In genomic region chr6:72769343-72769742, GRCm38 (mm10) we compare ENCODE assay signal across 13 mouse cellular contexts. TPM values are rescaled to one million over a fixed set of nuclear protein-coding genes. Genes with fewer than 3 reads are reported as not detected.
DNase-seq lines count a peak whose midpoint lies in the region; ATAC-seq lines count a peak whose summit lies in the region.
"Had no signal": no experiment of that assay in that cellular context is flagged by ENCODE, and none has a peak within 500 bp of the region (broad histone marks: within the 10 kb centered on the region; RNA-seq: fewer than 3 reads in every experiment).

No protein-coding gene starts in this region.

- no peak overlapping the region for H3K4me2 ChIP-seq in heart, embryonic 13.5 days
- H3K4me2 ChIP-seq in lung, embryonic 15.5 days = no peak overlapping the region
- no peak overlapping the region; the same call in 1 of the 2 replicates for H3K4me2 ChIP-seq in forebrain, embryonic 13.5 days
- H3K4me2 ChIP-seq in stomach, embryonic 16.5 days (ENCODE audit: low read depth, low read length) = no peak overlapping the region
- H3K4me2 ChIP-seq: hindbrain, embryonic 13.5 days; midbrain, embryonic 12.5 days had no signal

- no peak for ATAC-seq in heart, embryonic 13.5 days (ENCODE audit: extremely low read depth, insufficient number of reproducible peaks, low FRiP score, low TSS enrichment)
- no peak for ATAC-seq in lung, embryonic 15.5 days (ENCODE audit: borderline replicate concordance, extremely low read depth, low FRiP score, low TSS enrichment)
- ATAC-seq in forebrain, embryonic 13.5 days = no peak
- no peak for ATAC-seq in stomach, embryonic 16.5 days (ENCODE audit: insufficient read depth, low FRiP score)
- ATAC-seq: activated CD4-positive, CD25-positive, alpha-beta regulatory T cell, adult 4 months had no signal

- no peak overlapping the region for H3K9ac ChIP-seq in heart, embryonic 13.5 days
- no peak overlapping the region for H3K9ac ChIP-seq in lung, embryonic 15.5 days
- no peak overlapping the region for H3K9ac ChIP-seq in forebrain, embryonic 13.5 days
- no peak overlapping the region for H3K9ac ChIP-seq in stomach, embryonic 16.5 days (ENCODE audit: low read length)
- H3K9ac ChIP-seq: hindbrain, embryonic 13.5 days; midbrain, embryonic 12.5 days had no signal

- peaks cover 52% of the 10 kb centered on the region for H3K4me1 ChIP-seq in heart, embryonic 13.5 days
- peaks cover 33% of the 10 kb centered on the region for H3K4me1 ChIP-seq in heart, embryonic 10.5 days
- H3K4me1 ChIP-seq in lung, embryonic 15.5 days = peaks cover 39% of the 10 kb centered on the region
- H3K4me1 ChIP-seq in forebrain, embryonic 13.5 days = peaks cover 41% of the 10 kb centered on the region
- H3K4me1 ChIP-seq in stomach, embryonic 16.5 days (ENCODE audit: control insufficient read depth, insufficient read depth, low read length) = peaks cover 21% of the 10 kb centered on the region

- H3K27me3 ChIP-seq in heart, embryonic 13.5 days (replicated peaks) = no peaks in the 10 kb centered on the region
- no peaks in the 10 kb centered on the region for H3K27me3 ChIP-seq in heart, embryonic 10.5 days (ENCODE audit: insufficient read depth, poor library complexity, severe bottlenecking)
- no peaks in the 10 kb centered on the region for H3K27me3 ChIP-seq in lung, embryonic 15.5 days
- no peaks in the 10 kb centered on the region for H3K27me3 ChIP-seq in forebrain, embryonic 13.5 days
- no peaks in the 10 kb centered on the region for H3K27me3 ChIP-seq in stomach, embryonic 16.5 days (ENCODE audit: control insufficient read depth, insufficient read depth, low read length)
- H3K27me3 ChIP-seq: hindbrain, embryonic 13.5 days; midbrain, embryonic 12.5 days had no signal

- 74% methylated on average over 13 of the region's 13 CpGs for WGBS in heart, embryonic 13.5 days
- 77% methylated on average over 13 of the region's 13 CpGs for WGBS in heart, embryonic 10.5 days
- 70% methylated on average over 13 of the region's 13 CpGs for WGBS in lung, embryonic 15.5 days
- WGBS in forebrain, embryonic 13.5 days = 63% methylated on average over 13 of the region's 13 CpGs
- WGBS in stomach, embryonic 16.5 days = 76% methylated on average over 13 of the region's 13 CpGs

- H3K4me3 ChIP-seq in heart, embryonic 13.5 days = no peak overlapping the region
- no peak overlapping the region for H3K4me3 ChIP-seq in heart, embryonic 10.5 days
- no peak overlapping the region for H3K4me3 ChIP-seq in lung, embryonic 15.5 days
- no peak overlapping the region for H3K4me3 ChIP-seq in forebrain, embryonic 13.5 days
- H3K4me3 ChIP-seq in stomach, embryonic 16.5 days (replicated peaks; ENCODE audit: low read length) = no peak overlapping the region
- H3K4me3 ChIP-seq: hindbrain, embryonic 13.5 days; midbrain, embryonic 12.5 days had no signal

- DNase-seq in heart, embryonic 10.5 days (ENCODE audit: low spot score) = no peak
- DNase-seq in lung, postnatal 14 days = no peak
- no peak for DNase-seq in gastrocnemius, postnatal 4 days (ENCODE audit: low spot score in 2 of 2)
- no peak for DNase-seq in spleen, postnatal 14 days (ENCODE audit: low spot score in 2 of 2)
- DNase-seq: B cell, adult 2 months; retina, postnatal 1 day had no signal

- peak overlapping the region; percentile 63 for H3K27ac ChIP-seq in heart, embryonic 13.5 days (replicated peaks)
- no peak overlapping the region for H3K27ac ChIP-seq in heart, embryonic 10.5 days
- H3K27ac ChIP-seq in lung, embryonic 15.5 days = peak overlapping the region; percentile 78
- H3K27ac ChIP-seq in forebrain, embryonic 13.5 days = peak overlapping the region; percentile 65; the same call in 1 of the 2 replicates
- H3K27ac ChIP-seq in stomach, embryonic 16.5 days (ENCODE audit: low read length) = peak overlapping the region; percentile 18
- H3K27ac ChIP-seq: midbrain, embryonic 12.5 days had no signal

- H3K36me3 ChIP-seq in heart, embryonic 13.5 days = peaks cover 22% of the 10 kb centered on the region
- peaks cover 26% of the 10 kb centered on the region for H3K36me3 ChIP-seq in heart, embryonic 10.5 days
- peaks cover 9% of the 10 kb centered on the region; the same call in 1 of the 2 replicates for H3K36me3 ChIP-seq in lung, embryonic 15.5 days
- 0 out of 2 replicates have a peak, but pooled peaks cover 11% of the 10 kb centered on the region for H3K36me3 ChIP-seq in forebrain, embryonic 13.5 days (ENCODE audit: poor library complexity, severe bottlenecking)
- no peaks in the 10 kb centered on the region for H3K36me3 ChIP-seq in stomach, embryonic 16.5 days (ENCODE audit: control insufficient read depth, insufficient read depth, low read length)
- H3K36me3 ChIP-seq: hindbrain, embryonic 13.5 days had no signal

- no peaks in the 10 kb centered on the region for H3K9me3 ChIP-seq in heart, embryonic 13.5 days
- 0 out of 2 replicates have a peak, but pooled peaks cover 4% of the 10 kb centered on the region for H3K9me3 ChIP-seq in heart, embryonic 10.5 days
- no peaks in the 10 kb centered on the region for H3K9me3 ChIP-seq in lung, embryonic 15.5 days
- H3K9me3 ChIP-seq in forebrain, embryonic 13.5 days (replicated peaks) = no peaks in the 10 kb centered on the region
- H3K9me3 ChIP-seq in stomach, embryonic 16.5 days (replicated peaks; ENCODE audit: control insufficient read depth, low read length) = no peaks in the 10 kb centered on the region
- H3K9me3 ChIP-seq: hindbrain, embryonic 13.5 days; midbrain, embryonic 12.5 days had no signal

RNA-seq across cellular contexts. Expression of gene Tcf7l1, which starts 19.7 kb away (rescaled TPM):
- polyA plus RNA-seq in heart, embryonic 13.5 days (2015; fragmentation: Nextera tagmentation; extraction: Ambion mirVana) = 13.2 and 16.1 TPM in 2 replicates
- polyA plus RNA-seq in heart, embryonic 10.5 days (2016; fragmentation: Nextera tagmentation; extraction: Ambion mirVana) = 14.7 and 25.9 TPM in 2 replicates
- polyA plus RNA-seq in lung, embryonic 15.5 days (2015; fragmentation: Nextera tagmentation; extraction: Ambion mirVana) = 31.5 and 33.8 TPM in 2 replicates
- polyA plus RNA-seq in forebrain, embryonic 13.5 days (2015; fragmentation: Nextera tagmentation; extraction: Ambion mirVana) = 13.5 and 13.8 TPM in 2 replicates
- polyA plus RNA-seq in stomach, embryonic 16.5 days (2015; fragmentation: Nextera tagmentation; extraction: Ambion mirVana) = 20.6 and 21.1 TPM in 2 replicates
- 10 to 100 TPM; 32.9 to 34.8 TPM for total RNA-seq in gastrocnemius, postnatal 4 days (2021)
